Mouse (Mus musculus) adrenal gland (tissue): ENCODE measurements around the gene Acot5.
"Not testable (repeated sequence)": the region's sequence is repeated elsewhere in the genome, so short reads cannot be mapped to it uniquely, and the experiment has no call there.

Experiments used
- intact Hi-C: fragments of 180-260 bp; cut with DNase I; formaldehyde crosslinking; loops from one replicate; pipeline ENCODE4 v1.15.1; 2025

Gene Acot5

GRCm38 (mm10) chr12:84060946-84061345 lies 8.2 kb upstream of the Acot5 start:
- intact Hi-C loops = no loop called here

DNA sequence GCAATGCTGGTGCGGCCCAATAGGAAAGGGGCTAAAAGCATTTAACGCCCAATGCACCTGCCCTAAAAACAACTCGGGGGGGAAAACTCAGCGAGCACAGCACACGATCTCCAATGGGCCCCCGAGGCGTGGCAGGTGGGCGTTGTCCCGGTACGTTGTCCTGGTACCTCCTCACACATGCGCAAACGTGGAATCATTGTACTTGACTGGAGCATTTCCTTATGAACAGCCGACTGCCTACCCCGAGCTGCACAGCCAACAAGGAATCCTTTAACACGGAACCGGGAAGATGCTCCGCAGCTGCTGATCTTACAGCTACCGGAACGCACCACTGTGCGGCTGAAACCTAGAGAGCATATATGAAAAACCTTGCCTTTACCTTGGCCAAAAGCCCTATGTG lies 6.8 kb upstream of the Acot5 start:
- intact Hi-C loops = loop anchor here (2.0 kb wide), 1 partner anchor 90 kb away; no protein-coding TSS in a partner anchor

DNA sequence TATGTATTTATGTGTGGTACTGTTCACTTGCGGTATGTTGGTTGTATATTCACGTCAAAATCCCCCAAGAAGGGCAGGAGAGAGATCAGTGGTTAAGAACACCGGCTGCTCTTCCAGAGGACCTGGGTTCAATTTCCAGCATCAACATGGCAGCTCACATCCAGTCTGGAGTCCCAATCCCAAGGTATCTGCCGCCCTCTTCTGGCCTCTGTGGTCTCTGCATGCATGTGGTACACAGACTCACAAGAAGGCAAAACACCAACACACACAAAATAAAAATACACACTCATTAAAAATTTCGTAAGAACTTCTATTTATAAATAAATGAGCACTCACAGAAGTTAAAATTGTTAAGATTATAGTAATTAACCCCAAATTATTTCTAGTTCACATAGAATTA lies 5.9 kb upstream of the Acot5 start:
- intact Hi-C loops = loop anchor here (2.0 kb wide), 1 partner anchor 90 kb away; no protein-coding TSS in a partner anchor

DNA sequence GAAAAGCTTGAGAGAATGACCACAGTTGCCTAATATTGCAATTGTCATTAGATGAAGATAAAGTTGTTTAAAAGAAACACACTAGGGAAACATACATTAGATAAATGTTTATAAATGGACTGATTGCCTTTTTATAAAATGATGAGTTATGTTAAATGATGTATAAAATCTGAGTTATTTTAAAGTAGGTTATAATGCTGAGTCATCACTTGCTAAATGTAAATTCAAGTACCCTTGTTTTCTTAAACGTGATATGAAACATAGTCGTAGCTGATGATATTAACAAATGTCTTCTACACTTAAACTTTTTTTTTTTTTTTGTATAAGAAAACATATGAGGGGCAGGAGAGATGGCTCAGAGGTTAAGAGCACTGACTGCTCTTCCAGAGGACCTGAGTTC lies 5.3 kb upstream of the Acot5 start:
- intact Hi-C loops = loop anchor here (2.0 kb wide), 1 partner anchor 91 kb away; no protein-coding TSS in a partner anchor

DNA sequence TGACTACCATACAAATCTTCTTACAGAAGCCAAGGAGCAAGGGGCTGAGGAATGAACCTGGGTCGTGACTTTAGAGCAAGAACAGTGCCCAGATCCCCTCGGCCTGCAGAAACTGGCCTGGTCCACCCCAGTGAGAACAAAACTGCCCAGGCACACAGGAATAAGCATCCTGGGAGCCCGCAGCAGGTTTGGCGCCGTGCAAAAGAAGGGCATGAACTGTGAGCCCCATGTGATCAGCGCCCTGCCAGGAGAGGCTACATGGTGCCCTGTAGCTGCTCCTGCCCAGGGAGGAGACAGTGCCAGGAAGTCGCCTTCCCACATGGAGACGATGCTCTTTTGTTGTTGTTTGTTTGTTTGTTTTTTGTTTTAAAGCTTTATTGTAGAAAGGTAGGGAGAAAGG lies 4.5 kb upstream of the Acot5 start:
- intact Hi-C loops = no loop called here

- intact Hi-C loops = no loop called here
Observed at GRCm38 (mm10) chr12:84067752-84068151, 1.4 kb upstream of the Acot5 start.

DNA sequence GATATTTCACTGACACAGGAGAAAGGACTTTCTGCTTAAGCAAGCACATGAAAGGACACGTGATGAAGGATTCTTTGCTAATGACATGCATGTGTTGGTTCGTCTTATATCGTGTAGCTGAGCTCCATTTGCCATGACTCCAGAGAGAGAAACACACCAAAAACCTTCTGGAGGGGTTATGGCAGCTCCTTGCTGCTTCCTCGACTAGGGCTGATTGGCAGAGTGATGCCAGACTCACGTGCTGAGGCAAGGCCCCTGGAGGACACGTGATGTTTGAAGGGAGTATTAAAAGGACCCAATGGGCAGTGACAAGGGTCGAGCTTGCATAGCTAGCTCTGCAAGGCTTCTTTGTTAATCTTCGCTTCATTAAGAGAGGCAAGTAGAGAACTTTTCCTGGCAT lies 829 bp upstream of the Acot5 start:
- intact Hi-C loops = no loop called here

DNA sequence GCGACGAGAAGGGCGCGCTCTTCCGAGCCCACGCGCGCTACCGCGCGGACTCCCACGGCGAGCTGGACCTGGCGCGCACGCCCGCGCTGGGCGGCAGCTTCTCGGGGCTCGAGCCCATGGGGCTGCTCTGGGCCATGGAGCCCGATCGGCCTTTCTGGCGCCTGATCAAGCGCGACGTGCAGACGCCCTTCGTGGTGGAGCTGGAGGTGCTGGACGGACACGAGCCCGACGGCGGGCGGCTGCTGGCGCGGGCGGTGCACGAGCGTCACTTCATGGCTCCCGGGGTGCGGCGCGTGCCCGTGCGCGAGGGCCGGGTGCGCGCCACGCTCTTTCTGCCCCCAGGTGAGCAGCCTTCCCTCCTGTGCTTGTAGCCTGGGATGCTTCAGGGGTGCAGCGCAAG lies 457 bp downstream of the Acot5 start:
- intact Hi-C loops = not testable (repeated sequence)

DNA sequence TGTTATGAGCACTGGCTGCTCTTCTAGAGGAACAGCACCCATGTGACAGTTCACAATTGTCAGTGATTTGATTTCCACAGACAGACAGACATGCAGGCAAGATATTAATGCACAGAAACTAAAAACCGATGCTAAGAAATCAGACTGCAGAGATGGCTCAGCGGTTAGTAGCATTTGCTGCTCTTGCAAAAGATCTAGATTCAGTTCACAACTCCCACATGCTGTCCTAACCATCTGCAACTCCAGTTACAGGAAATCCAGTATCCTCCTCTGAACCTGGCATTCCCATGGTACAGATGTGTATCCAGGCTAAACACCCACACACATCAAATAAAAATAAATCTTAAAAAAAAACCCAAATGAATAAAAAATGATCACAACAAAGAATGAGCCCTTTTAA lies 2.6 kb downstream of the Acot5 start:
- intact Hi-C loops = no loop called here

DNA sequence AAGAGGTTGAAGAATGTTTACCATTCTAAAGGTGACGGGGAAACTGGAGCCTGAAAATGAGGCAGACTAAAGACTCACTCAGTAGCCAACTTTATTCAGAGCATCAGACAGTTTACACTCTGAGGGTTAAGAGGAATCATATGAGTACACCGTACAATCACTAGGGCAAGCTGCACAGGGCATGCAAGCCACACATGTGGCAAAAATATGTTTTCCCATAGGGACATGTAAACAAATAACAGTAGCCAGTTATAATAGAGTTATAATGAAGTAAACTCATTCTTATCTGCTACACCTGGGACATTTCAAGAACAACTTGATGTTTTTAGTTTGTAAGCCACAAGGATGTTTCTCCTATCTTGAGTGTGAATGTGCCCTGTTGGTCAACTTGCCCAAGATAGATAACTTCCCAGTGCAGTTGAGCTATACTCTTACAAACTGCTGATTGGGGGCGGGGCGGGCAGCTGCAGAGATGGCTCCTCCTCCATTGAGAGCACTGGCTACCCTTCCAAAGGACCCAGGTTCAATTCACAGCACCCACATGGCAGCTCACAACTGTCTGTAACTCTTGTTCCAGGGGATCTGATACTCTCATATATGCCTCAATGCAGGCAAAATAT lies 8.4 kb downstream of the Acot5 start:
- intact Hi-C loops = no loop called here

GRCm38 (mm10) chr12:84083842-84084241 lies 14.7 kb downstream of the Acot5 start:
- intact Hi-C loops = no loop called here

GRCm38 (mm10) chr12:84084581-84084980 lies 15.5 kb downstream of the Acot5 start:
- intact Hi-C loops = no loop called here

- intact Hi-C loops = not testable (repeated sequence)
Observed at GRCm38 (mm10) chr12:84094666-84095065, 25.5 kb downstream of the Acot5 start.

DNA sequence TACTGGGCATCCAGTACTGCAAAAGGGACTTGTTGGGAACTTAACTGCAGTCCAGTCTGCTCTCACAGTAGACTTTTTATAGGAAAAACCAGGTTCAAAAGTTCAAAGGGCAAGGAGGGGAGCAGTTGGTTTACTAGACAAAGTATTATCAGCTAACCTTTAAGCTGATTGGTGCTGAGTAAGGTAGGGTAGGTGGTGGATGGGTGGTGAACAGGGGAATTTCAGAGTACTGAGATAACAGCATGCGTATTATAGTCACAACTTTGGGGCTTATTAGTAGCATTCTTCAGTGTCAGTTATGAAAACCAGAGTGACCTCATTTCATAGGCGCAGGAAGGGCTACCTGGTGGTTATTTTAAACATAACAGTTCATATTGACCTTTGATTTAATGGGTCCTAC lies 30.5 kb downstream of the Acot5 start:
- intact Hi-C loops = no loop called here

DNA sequence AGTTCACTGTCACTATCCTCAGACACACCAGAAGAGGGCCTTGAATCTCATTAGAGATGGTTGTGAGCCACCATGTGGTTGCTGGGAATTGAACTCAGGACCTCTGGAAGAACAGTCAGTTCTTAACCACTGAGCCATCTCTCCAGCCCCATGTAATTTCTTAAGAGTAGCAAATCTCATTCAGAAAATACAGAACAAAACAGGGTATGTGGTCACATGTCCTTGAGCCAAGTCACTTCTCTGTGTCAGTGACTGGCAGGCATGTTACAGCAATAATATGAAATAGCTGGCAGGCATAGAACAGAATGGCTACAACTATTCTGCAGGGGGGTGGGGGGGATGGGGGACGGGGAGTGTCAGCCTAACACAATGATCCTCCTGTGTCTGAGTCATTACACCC lies 30.9 kb downstream of the Acot5 start:
- intact Hi-C loops = no loop called here

GRCm38 (mm10) chr12:84100604-84101492 lies 31.7 kb downstream of the Acot5 start, which contains the start of gene Acot6:
TSS of gene Acot6 (plus strand) at chr12:84100654.
- intact Hi-C loops = not testable (repeated sequence)

DNA sequence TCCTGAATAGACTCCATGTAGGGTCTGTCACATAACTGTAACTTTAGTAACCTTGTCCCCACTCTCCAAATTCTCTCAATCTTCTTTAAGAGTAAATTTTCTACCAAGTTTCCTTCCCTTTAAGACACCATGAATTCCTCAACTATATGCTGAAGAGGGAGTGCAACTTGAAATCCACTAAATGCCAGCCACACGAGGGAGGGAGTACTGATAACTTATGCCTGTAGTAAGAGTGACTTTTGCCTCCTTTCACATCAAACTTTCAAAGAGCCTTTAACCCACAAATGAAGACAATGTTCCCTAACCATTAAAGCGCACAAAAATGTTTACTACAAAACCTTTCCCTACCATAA lies 32.3 kb downstream of the Acot5 start:
- intact Hi-C loops = no loop called here

GRCm38 (mm10) chr12:84107012-84107411 lies 37.9 kb downstream of the Acot5 start:
- intact Hi-C loops = no loop called here

- intact Hi-C loops = no loop called here
Observed at GRCm38 (mm10) chr12:84107692-84108091, 38.6 kb downstream of the Acot5 start.

GRCm38 (mm10) chr12:84109924-84110323 lies 40.8 kb downstream of the Acot5 start:
- intact Hi-C loops = no loop called here

DNA sequence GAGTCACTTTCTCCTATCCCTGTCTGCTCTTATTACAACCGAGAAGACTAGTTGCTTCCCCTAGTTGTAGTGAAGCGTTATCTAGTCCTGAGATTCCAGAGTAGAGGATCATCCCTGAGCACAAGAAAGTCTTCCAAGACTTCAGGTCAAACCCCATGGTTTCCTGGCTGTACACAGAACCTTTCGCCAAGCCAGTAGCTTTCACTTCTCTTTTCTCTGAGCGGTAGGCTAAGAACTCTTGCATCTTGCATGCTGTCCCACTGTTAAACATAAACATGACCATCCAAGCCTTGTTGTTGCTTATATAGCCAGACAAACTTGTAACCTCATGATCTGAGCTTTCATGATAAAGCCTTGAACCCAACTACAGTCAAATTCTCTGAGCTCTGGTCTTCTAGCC lies 41.7 kb downstream of the Acot5 start:
- intact Hi-C loops = no loop called here

DNA sequence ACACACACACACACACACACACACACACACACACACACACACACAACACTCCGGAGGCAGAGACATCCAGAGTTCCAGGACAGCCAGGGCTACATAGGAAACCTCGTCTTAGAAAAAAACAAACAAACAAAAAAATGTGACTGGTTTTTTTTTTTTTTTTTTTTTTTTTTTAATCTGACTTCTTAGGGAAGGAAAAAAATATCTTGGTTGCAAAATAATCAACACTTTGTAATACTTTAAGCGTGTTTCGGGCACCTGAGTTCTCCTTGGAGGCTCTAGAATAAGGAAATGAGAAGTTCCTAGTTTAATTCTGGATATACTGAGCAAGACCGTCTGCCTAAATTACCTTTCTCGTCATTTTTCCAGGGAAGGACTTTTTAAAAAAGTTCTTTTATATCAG lies 44.6 kb downstream of the Acot5 start:
- intact Hi-C loops = no loop called here
